Mouse (Mus musculus) cerebellum, adult 2 months (tissue): ENCODE results near the gene Akap2. TPM values are rescaled to one million over a fixed set of nuclear protein-coding genes. Genes with fewer than 3 reads are reported as not detected.

Experiments
- DNase-seq, 2 experiments: peaks; one replicate each; pipeline ENCODE4 v3.0.0; 2021
- H3K27ac ChIP-seq: fragments of 200-500 bp; 2 replicates; pipeline ENCODE4 v1.5.1; 2012; ENCODE audit warnings: low read length, control low read depth, inconsistent platforms; ENCODE audit not compliant: insufficient read depth
- H3K27me3 ChIP-seq: fragments of 200-500 bp; 2 replicates; pipeline ENCODE4 v1.6.1; 2012; ENCODE audit warnings: inconsistent platforms, mild to moderate bottlenecking, low read length, moderate library complexity; ENCODE audit not compliant: control insufficient read depth, insufficient read depth
- H3K4me1 ChIP-seq: fragments of 200-500 bp; 2 replicates; pipeline ENCODE4 v1.6.1; 2011; ENCODE audit warnings: low read length; ENCODE audit not compliant: control insufficient read depth, insufficient read depth
- H3K4me3 ChIP-seq: fragments of 200-500 bp; replicated peaks from 2 replicates; pipeline ENCODE3; 2011; ENCODE audit warnings: mild to moderate bottlenecking, low read depth, low read length, control low read depth; ENCODE audit not compliant: insufficient read depth
- CTCF ChIP-seq: fragments of 200-500 bp; IDR thresholded peaks from 2 replicates; pipeline ENCODE4 v1.5.1; 2011; ENCODE audit warnings: low read depth, mild to moderate bottlenecking, control low read depth, low read length, moderate library complexity, borderline replicate concordance; ENCODE audit not compliant: insufficient read depth
- POLR2A ChIP-seq: fragments of 200-500 bp; IDR thresholded peaks from 2 replicates; pipeline ENCODE4 v1.6.1; 2011; ENCODE audit warnings: low read length, control low read depth, borderline replicate concordance; ENCODE audit not compliant: insufficient read depth
- WGBS: fragments of 180-500 bp; shearing (Covaris S2); methylation state at CpG from one replicate; pipeline ENCODE4 v1.1.7; 2018; 5-methylcytosine and 5-hydroxymethylcytosine counted together
- polyA plus RNA-seq: library from polyadenylated mRNA; depleted of rRNA; stranded (reverse); fragments of >200 nt; gene quantifications from 2 replicates; pipeline ENCODE4 v1.2.3, GENCODE M21; 2012

Akap2 gene
- polyA plus RNA-seq, 1 experiment, result 33.6 TPM

DNA sequence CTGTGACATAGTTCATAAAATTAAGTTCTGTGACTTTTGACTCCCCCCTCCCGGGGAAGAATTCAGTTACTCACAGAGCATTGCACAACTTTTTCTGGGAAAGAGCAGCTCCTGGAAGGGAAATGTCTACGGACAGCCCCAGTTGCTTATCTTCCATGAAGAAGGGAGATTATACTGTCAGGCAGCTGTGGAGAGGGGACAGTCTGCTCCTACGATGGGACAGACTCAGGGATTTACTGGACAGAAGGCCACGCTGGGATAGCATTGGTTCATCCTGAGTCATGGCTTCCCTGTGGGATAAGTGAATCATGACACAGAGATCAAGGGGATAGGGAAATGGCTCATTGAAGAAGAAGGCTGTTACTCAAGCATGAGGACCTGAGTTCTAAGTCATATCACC lies 121.9 kb downstream of the Akap2 start:
- 78% methylated on average over 4 of the region's 4 CpGs for WGBS
- Histone ChIP-seq H3K27me3 (no peaks in the 10 kb centered on the region), H3K27ac (no peak overlapping the region), H3K4me1 (no peaks in the 10 kb centered on the region), H3K4me3 (no peak overlapping the region)
- DNase-seq, result no peak
- TF ChIP-seq POLR2A (no peak), CTCF (no peak)

DNA sequence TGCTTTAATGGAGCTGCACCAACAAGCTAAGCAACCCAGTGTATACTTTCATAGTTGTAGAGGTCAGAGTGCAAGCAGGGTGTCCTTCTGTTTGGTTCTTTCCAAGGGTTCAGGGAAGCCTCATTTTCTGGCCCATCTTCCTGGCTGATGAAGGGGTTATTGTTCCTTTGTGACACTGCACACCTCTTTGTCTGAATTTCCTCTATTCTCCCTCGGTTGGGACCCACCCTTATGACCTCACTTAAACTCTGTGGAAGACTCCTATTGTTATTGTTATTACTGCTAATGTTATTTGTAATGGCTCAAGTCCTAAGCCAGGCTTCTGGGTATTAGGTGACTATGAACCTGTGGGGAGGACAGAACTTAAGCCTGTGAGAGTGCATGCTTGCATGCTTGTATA lies 124.5 kb downstream of the Akap2 start:
- 37% methylated on average over 1 of the region's 1 CpGs for WGBS
- H3K4me3 ChIP-seq, result no peak overlapping the region
- H3K27me3 ChIP-seq, result no peaks in the 10 kb centered on the region
- H3K4me1 ChIP-seq, result no peaks in the 10 kb centered on the region
- no peak overlapping the region for H3K27ac ChIP-seq
- TF ChIP-seq CTCF, result no peak
- no peak for DNase-seq

GRCm38 (mm10) chr4:57842472-57843305 lies 125.2 kb downstream of the Akap2 start:
- Histone ChIP-seq H3K4me1 (no peaks in the 10 kb centered on the region), H3K27ac (no peak overlapping the region), H3K27me3 (no peaks in the 10 kb centered on the region), H3K4me3 (no peak overlapping the region)
- DNase-seq, result no peak
- TF ChIP-seq POLR2A, result no peak
- TF ChIP-seq CTCF, result no peak
- whole genome bisulfite sequencing, result 78% methylated on average over 11 of the region's 11 CpGs

GRCm38 (mm10) chr4:57845031-57845431 lies 127.6 kb downstream of the Akap2 start:
- no peak for TF ChIP-seq CTCF
- TF ChIP-seq POLR2A, result no peak
- WGBS, result 23% methylated on average over 10 of the region's 10 CpGs
- Histone ChIP-seq H3K27me3 (no peaks in the 10 kb centered on the region), H3K4me1 (no peaks in the 10 kb centered on the region), H3K27ac (0 out of 2 replicates have a peak overlapping the region, but pooled peaks have one; percentile 6), H3K4me3 (peak overlapping the region; percentile 19)
- peak; percentile 18 for DNase-seq

DNA sequence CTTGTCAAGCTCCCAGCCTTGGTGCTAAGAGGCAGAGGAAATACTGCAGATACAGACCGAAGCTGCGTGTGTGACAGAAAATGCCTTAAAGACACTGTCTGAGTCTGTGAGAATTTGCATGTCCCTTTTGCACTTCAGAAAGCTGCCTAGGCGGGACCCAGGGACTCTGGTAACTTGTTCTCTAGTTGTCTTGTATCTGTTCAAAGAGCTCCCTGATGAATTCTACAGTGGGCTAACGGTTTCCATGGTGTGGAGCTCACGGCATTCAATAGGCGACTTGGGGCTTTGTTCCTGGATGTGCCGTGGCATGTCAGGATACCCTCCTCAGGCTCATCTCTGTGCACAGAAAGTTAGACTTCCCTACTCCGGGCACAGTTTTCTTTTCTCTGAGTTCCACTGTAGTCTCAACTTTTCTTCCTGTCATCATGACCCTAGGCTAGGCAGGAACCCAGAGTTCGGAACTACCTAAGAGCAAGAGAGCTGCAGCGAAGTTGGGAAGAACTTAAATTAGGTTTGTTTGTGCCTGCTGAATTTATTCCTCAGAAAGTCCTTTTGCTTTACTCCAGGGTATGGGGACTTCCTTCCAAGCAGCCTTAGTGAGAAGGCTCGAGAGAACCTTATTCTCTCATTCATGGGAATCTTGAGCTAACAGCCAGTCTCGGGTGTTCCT lies 128.2 kb downstream of the Akap2 start:
- no peak overlapping the region for H3K4me3 ChIP-seq
- no peak for TF ChIP-seq CTCF
- TF ChIP-seq POLR2A, result no peak
- 51% methylated on average over 12 of the region's 12 CpGs for WGBS

GRCm38 (mm10) chr4:57846381-57846990 lies 129.0 kb downstream of the Akap2 start:
- TF ChIP-seq CTCF (no peak), POLR2A (no peak)
- H3K27me3 ChIP-seq, result no peaks in the 10 kb centered on the region
- no peaks in the 10 kb centered on the region for H3K4me1 ChIP-seq
- DNase-seq, result no peak
- no peak overlapping the region for H3K4me3 ChIP-seq
- peak overlapping the region; percentile 52; the same call in 1 of the 2 replicates for H3K27ac ChIP-seq
- 58% methylated on average over 12 of the region's 12 CpGs for WGBS

More for the DNA sequence above, 128.2 kb downstream of the Akap2 start:
- Histone ChIP-seq H3K27me3 (no peaks in the 10 kb centered on the region), H3K4me1 (no peaks in the 10 kb centered on the region), H3K27ac (0 out of 2 replicates have a peak overlapping the region, but pooled peaks have one; percentile 6)
- DNase-seq, result no peak

GRCm38 (mm10) chr4:57846991-57847422 lies 129.6 kb downstream of the Akap2 start:
- no peak for TF ChIP-seq POLR2A
- no peak for TF ChIP-seq CTCF
- Histone ChIP-seq H3K4me1 (no peaks in the 10 kb centered on the region), H3K27ac (peak overlapping the region; percentile 52; the same call in 1 of the 2 replicates), H3K4me3 (no peak overlapping the region), H3K27me3 (no peaks in the 10 kb centered on the region)
- WGBS, result 47% methylated on average over 8 of the region's 8 CpGs
- no peak for DNase-seq

GRCm38 (mm10) chr4:57847676-57848075 lies 130.2 kb downstream of the Akap2 start:
- H3K27me3 ChIP-seq, result no peaks in the 10 kb centered on the region
- H3K4me3 ChIP-seq, result no peak overlapping the region
- H3K27ac ChIP-seq, result no peak overlapping the region
- no peak for DNase-seq
- no peak for TF ChIP-seq CTCF
- no peaks in the 10 kb centered on the region for H3K4me1 ChIP-seq
- 86% methylated on average over 3 of the region's 3 CpGs for WGBS
